Comparison of ENCODE assay signal across 1 mouse cellular context in the genomic region with DNA sequence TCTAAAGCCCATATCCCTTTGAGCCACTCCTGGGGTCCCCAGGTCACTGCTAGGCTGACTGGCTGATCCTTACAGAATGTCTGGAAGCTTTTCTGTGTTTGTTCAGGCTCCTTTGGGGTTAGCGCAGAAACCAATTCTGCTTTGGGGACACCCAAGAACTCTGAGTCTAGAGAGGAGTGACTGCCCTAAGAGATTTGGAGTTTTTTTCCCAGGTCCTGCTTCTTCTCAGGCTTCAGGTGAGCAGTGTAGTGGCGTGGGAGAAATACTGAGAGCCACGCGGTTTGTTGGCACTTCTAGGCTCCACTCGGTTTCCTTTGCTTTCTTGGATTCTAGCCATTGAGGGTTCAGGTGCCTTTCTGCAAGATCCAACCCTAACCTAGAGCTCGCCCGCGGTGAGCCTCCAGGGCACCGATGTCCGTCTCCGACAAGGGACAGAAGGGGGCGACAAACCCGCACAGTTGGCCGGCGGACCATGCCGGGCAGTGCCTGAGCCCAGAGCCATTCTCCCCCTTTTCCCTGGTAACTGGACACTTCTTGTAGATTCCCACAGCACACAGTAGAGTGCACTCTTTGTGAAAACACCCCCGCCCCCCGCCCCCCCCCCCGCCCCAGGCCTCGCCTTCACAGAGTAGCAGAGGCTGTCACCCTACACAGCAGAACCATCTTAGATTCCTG.
TF ChIP-seq lines count a peak whose summit lies in the region.

No protein-coding gene starts in this region.

TF ChIP-seq in CH12.LX, 34 proteins besides CTCF, POLR2A, EP300 and RAD21 (continued from another document):
- TF ChIP-seq TCF12 (IDR thresholded peaks at IDR 0.05; ENCODE audit: low read depth, low read length) (0 out of 2 replicates have a peak, but pooled peaks have one; percentile 21), RCOR1 (conservative IDR thresholded peaks at IDR 0.05; ENCODE audit: low read depth, low read length) (no peak)
